Mouse (Mus musculus): ENCODE measurements around the gene Usp36. TPM values are rescaled to one million over a fixed set of nuclear protein-coding genes. Genes with fewer than 3 reads are reported as not detected.

Gene Usp36
- total RNA-seq, 2 experiments from 2014 or later, result 12.6 to 15.2 TPM

- intact Hi-C loops (cut with DNase I), result no loop called here
- DNase-seq, result peak in 1 of 2 experiments; percentile 30
Observed at GRCm38 (mm10) chr11:118253447-118254158, 36.4 kb downstream of the Usp36 start.

- no peak for DNase-seq
- intact Hi-C loops (cut with DNase I), result no loop called here
Observed at GRCm38 (mm10) chr11:118249012-118249383, 41.0 kb downstream of the Usp36 start.

GRCm38 (mm10) chr11:118248150-118249011 is 41.7 kb downstream of the Usp36 start, which contains the start of gene Cyth1:
TSS of gene Cyth1 (minus strand) at chr11:118248592.
- peak; percentile 99 to 100 for DNase-seq
- intact Hi-C loops (cut with DNase I), result no loop called here

- DNase-seq, result peak; percentile 69 to 75
- intact Hi-C loops (cut with DNase I), result no loop called here
Observed at GRCm38 (mm10) chr11:118247359-118248095, 42.5 kb downstream of the Usp36 start.

- DNase-seq, result no peak
- intact Hi-C loops (cut with DNase I), result no loop called here
Observed at GRCm38 (mm10) chr11:118246724-118247123, 43.3 kb downstream of the Usp36 start.

GRCm38 (mm10) chr11:118245130-118245529 is 44.9 kb downstream of the Usp36 start:
- intact Hi-C loops (cut with DNase I), result no loop called here

GRCm38 (mm10) chr11:118243627-118244261 is 46.3 kb downstream of the Usp36 start:
- intact Hi-C loops (cut with DNase I), result no loop called here
- DNase-seq, result no peak

More at GRCm38 (mm10) chr11:118245130-118245529, 44.9 kb downstream of the Usp36 start:
- DNase-seq, result no peak

- no peak for DNase-seq
- intact Hi-C loops (cut with DNase I), result no loop called here
Observed at GRCm38 (mm10) chr11:118242506-118242905, 47.5 kb downstream of the Usp36 start.

GRCm38 (mm10) chr11:118240388-118240787 is 49.7 kb downstream of the Usp36 start:
- intact Hi-C loops (cut with DNase I), result no loop called here
- DNase-seq, result no peak

GRCm38 (mm10) chr11:118239281-118240198 is 50.5 kb downstream of the Usp36 start:
- DNase-seq, result no peak
- intact Hi-C loops (cut with DNase I), result no loop called here

- no peak for DNase-seq
Observed at GRCm38 (mm10) chr11:118236520-118237190, 53.4 kb downstream of the Usp36 start.

GRCm38 (mm10) chr11:118234929-118235328 is 55.1 kb downstream of the Usp36 start:
- no peak for DNase-seq
- intact Hi-C loops (cut with DNase I), result no loop called here

More at GRCm38 (mm10) chr11:118236520-118237190, 53.4 kb downstream of the Usp36 start:
- intact Hi-C loops (cut with DNase I), result no loop called here

- no peak for DNase-seq
- intact Hi-C loops (cut with DNase I), result no loop called here
Observed at GRCm38 (mm10) chr11:118234500-118234899, 55.5 kb downstream of the Usp36 start.

GRCm38 (mm10) chr11:118233924-118234323 is 56.1 kb downstream of the Usp36 start:
- DNase-seq, result no peak
- intact Hi-C loops (cut with DNase I), result no loop called here

- intact Hi-C loops (cut with DNase I), result no loop called here
- DNase-seq, result peak in 1 of 2 experiments; percentile 59
Observed at GRCm38 (mm10) chr11:118232314-118232831, 57.7 kb downstream of the Usp36 start.

- intact Hi-C loops (cut with DNase I), result no loop called here
- no peak for DNase-seq
Observed at GRCm38 (mm10) chr11:118229941-118230340, 60.1 kb downstream of the Usp36 start.

GRCm38 (mm10) chr11:118227650-118228049 is 62.4 kb downstream of the Usp36 start:
- intact Hi-C loops (cut with DNase I), result no loop called here

GRCm38 (mm10) chr11:118226850-118227249 is 63.2 kb downstream of the Usp36 start:
- intact Hi-C loops (cut with DNase I), result no loop called here
- DNase-seq, result no peak

More at GRCm38 (mm10) chr11:118227650-118228049, 62.4 kb downstream of the Usp36 start:
- DNase-seq, result no peak

Data from heart, postnatal 36 days (tissue).